Mouse (Mus musculus): ENCODE results near the gene Ccnt1.

DNA sequence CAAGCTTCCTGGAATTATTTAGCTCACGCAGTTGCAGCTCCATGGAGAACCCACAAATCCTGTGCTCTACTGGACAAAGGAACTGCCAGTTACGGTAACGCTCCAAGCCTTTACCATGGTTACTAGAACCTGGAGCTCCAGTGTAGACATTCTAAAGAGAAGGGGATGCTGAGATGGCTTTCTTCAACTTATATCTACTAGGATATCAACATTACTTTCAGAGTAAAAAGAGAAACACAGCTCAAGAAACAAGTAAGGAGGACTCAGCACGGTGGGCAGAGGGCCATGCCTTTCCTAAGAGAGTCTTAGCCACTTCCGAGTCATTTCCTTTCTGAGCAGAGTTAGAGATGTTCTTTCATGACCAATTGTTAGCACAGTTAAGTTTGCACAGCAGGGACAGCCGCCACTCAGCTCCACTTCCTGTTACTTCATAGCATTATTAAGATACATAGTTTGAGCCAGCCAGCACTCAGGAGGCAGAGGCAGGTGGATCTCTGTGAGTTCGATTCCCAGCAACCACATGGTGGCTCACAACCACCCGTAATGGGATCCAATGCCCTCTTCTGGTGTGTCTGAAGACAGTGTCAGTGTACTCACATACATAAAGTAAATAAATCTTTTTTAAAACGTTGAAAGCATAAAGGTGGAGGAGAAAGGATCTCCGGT is at the start of gene Ccnt1, which contains the start of gene 4930415O20Rik:
- no peak for TF ChIP-seq CTCF (IDR thresholded peaks at IDR 0.05; ENCODE audit: extremely low read depth, insufficient read depth, insufficient read length, insufficient replicate concordance)
- TF ChIP-seq POLR2A (IDR thresholded peaks at IDR 0.05; ENCODE audit: low read depth, low read length): no peak
